Mouse (Mus musculus): ENCODE measurements around the gene G530012D18Rik. TPM values are rescaled to one million over a fixed set of nuclear protein-coding genes. Genes with fewer than 3 reads are reported as not detected.

The G530012D18Rik gene
- polyA plus RNA-seq (2017; shearing (Covaris generic)), result not detected

DNA sequence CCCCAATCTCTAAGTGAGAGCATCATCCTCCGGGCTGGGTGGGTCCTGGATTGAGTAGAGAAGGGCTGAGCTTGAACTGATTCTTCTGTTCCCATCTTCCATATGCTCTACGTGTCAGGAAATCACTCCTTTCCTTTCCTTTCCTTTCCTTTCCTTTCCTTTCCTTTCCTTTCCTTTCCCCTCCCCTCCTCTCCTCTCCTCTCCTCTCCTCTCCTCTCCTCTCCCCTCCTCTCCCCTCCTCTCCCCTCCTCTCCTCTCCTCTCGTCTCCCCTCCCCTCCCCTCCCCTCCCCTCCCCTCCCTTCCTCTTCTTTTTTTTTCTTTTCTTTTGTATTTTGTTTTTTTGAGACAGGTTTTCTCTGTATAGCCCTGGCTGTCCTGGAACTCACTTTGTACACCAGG is at the start of gene G530012D18Rik:
TSS of gene G530012D18Rik (plus strand) at position 301 of the 400 bp plus-strand sequence.

DNA sequence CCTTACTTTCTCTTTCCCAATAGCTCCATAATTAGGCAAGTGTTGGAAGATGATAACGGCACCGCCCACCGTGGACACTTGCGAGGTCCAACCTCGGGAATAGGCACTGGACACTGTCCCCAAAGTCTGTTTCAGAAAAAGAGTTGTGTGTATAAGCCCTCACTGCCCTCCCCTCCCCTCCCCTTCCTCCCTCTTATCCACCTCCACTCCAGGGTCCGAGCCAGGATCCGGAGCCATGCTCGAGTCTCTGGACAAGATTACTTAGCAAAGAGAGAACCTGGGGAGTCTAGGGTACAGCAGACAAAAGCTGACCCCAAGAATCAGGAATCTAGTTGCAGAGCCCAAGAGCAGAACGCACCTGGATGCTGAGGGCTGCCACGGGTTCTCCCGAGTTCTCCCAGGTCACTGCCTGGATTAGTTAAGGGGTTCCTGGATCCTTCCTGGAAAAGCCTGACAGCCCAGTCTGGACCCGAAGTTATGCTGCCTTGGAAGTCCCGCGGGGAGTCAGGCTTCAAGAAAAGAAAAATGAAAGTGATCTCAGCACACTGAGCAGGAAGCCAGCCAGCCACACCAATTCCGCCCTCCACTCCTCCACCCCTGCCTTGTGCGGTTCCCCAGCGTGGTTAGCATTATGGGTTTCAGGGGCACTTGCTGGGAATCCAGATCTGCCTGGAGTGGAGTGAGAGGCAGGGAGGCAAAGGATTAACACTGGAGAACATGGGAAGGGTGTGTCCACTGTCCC is 23.0 kb downstream of the G530012D18Rik start, which contains the start of gene Sp110:
TSS of gene Sp110 (minus strand) at position 547 of the 742 bp plus-strand sequence.

DNA sequence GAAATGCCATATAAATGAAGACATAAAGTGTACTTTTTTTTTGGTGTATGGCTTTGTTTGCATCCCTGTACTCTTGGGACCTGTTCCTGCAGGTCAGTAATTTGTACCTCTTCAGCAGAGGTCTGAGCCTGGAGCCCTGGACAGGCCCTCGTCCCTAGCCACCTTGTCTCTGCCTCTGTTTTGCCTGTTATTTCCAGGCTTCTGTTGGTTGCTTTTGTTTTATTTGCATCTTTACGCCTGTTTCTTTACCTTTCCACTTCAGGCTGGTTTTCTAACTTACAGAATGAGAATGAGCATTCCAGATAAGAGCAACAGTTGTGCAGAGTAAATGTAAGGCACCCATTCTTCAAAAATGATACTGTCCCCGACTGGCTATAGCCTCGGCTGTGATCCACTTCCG is 24.6 kb downstream of the G530012D18Rik start, which contains the start of gene Sp140:
TSS of gene Sp140 (plus strand) at position 301 of the 400 bp plus-strand sequence.

Other genes with a start within 250 kb of the G530012D18Rik start
- gene Sp110, start 23.1 kb downstream of the G530012D18Rik start, polyA plus RNA-seq (2017; shearing (Covaris generic)), result 100 to 1,000 TPM; 234 to 255 TPM
- gene Sp140, start 24.7 kb downstream of the G530012D18Rik start, polyA plus RNA-seq (2017; shearing (Covaris generic)), result 10 to 100 TPM; 54.1 to 57.6 TPM
- 100 to 1,000 TPM; 714 to 870 TPM for gene Sp100, start 74.3 kb downstream of the G530012D18Rik start, polyA plus RNA-seq (2017; shearing (Covaris generic))
- 10 to 100 TPM; 27.1 to 29.9 TPM for gene A630001G21Rik, start 203.0 kb downstream of the G530012D18Rik start, polyA plus RNA-seq (2017; shearing (Covaris generic))
- 100 to 1,000 TPM; 197 to 258 TPM for gene Cab39, start 217.8 kb downstream of the G530012D18Rik start, polyA plus RNA-seq (2017; shearing (Covaris generic))

Data from inflammation-experienced regulatory T-cells (primary cell).